Mouse (Mus musculus) ES-Bruce4 (cell line): Measurements from ENCODE around the gene Ccdc61.
A peak's percentile ranks its signal among the peaks of the same experiment; 100 is the strongest.

Source experiments
- CTCF ChIP-seq: IDR thresholded peaks from one replicate; pipeline ENCODE4 v1.8.1; 2011; ENCODE audit warnings: low read depth, low read length
- EP300 ChIP-seq: IDR thresholded peaks from 2 replicates; pipeline ENCODE4 v1.6.1; 2011; ENCODE audit warnings: low read depth, low read length; ENCODE audit not compliant: insufficient read depth
- POLR2A ChIP-seq: IDR thresholded peaks from one replicate; pipeline ENCODE4 v1.8.1; 2011; ENCODE audit warnings: low read length; ENCODE audit not compliant: insufficient read depth

DNA sequence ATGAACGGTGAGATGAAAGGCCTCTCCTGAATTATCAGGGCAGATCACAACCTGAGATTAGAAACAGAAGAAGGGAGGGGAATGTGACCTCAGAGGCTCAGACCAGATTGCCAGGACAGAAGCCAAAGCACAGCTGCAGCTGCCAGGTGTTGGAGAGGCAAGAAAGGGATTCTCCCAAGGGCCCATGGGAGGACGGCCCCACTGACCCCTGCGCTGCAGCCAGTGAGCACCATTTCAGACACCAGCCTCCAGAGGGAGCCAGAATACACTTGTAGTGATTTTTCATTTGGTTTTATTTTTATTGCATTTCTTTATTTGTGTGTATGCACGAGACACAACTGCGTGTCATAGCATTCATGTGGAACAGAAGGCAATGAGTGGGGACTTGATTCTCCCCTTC lies 13.7 kb downstream of the Ccdc61 start:
- TF ChIP-seq POLR2A (no peak), CTCF (peak; percentile 54), EP300 (no peak)
